Mouse (Mus musculus): Measurements from ENCODE around the gene Rpl3. TPM values are rescaled to one million over a fixed set of nuclear protein-coding genes. Genes with fewer than 3 reads are reported as not detected.

Gene Rpl3
- total RNA-seq, 2 experiments from 2014 or later, result 163 to 164 TPM

DNA sequence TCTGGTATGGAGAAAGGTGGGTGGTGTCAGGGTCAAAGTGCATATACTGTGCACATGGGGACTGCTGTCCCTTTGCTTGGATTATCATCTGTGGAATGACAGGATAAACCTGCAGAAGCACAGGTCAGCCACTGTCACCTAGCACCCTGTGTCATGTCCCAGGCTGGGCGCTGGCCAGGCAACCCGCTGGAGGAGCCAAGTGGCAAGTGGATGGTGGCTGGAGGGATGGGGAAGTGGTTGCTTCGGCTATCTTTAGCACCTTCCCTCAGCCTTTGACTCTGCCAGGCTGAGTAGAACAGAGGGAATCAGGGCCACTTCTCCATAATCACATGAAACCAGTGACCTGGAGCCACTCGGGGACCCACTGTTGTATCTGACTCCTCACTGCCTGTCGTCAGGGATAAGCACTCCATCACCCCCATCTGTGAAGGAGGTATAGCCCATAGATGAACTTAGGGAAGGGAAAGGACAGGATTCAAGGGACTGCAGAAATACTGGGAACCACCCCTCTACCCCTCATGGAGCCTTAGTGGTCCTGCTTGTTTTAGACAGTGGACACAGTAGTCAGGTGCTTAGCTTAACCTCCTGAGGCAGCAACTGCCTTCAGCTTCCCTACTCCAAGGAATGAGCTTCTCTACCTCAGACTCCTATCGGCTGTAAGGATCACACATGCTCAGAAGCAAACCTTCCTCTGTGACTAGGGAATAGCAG, 16.9 kb downstream of the Rpl3 start:
- peak; percentile 65 to 71 for DNase-seq
- intact Hi-C loops (cut with DNase I), result no loop called here

DNA sequence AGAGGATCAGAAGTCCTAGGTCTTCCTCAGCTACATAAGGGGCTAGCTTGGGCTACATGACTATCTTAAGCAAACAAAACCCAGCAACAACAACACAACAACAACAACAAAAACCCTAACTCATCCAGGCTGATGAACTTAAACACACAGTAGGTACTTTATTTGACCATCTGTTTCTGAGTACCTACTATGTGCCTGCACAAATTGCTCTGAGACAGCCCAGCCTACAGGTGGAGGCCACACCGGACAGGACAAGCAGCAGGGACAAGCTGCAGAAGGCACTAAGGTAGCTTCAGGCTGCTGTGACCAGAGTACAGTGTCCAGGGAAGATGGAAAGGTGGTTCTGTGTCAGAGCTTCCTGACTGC, 18.4 kb downstream of the Rpl3 start:
- intact Hi-C loops (cut with DNase I), result no loop called here
- DNase-seq, result no peak

DNA sequence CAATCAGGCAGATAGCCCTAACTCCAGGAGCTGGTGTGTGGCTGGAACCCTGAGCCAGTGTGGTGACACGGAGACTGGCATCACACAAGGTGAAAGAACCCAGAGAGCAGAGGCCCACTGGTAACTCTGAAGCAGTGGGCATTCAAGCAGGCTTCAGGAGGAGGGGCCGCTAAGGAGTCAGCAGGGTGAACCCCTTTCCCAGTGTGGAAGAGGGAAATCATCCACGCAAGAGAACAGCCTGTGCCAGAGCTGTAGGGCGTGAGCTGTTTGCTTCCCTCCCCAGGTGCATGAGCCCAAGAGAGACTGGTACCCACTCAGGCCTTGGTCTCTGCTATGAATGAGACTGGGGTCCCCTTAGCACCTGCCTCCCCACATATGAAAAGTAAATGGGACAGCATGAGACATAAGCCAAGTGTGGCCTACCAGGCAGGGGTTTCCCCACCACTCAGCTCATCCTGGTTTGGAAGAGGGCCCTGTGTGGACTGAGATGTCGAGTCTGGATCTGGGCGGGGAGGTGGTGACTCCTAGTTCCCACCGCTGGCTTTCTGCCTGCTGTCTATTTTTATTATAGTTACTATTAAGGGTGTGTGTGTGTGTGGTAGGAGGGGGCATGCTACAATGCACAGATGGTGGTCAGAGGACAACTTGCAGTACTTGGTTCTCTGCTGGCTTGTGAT, 19.0 kb downstream of the Rpl3 start:
- intact Hi-C loops (cut with DNase I), result no loop called here
- DNase-seq, result no peak

DNA sequence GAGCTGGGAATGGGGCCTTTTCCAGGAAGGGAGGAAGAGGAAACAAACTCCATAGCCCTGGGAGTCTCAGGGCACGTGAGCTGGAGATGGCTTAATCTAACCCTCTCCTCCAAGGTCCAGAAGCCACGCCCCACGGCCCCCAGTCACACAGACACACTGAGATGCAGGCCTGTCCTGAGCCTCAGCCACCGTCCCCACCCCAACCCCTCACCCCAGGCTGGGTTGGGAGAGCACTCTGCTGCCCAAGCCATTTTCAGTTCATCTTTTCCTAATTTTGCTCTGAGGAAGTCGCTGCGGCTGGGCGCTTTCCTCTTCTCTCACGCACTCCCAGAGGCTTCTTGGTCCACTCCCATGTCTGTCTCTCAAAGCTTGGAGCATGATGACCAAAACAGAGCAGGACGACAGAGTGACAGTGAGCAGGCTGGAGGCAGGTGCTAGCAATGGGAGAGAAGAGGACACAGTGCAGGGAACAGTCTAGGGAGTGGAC, 19.7 kb downstream of the Rpl3 start:
- intact Hi-C loops (cut with DNase I), result no loop called here
- peak; percentile 54 to 56 for DNase-seq

DNA sequence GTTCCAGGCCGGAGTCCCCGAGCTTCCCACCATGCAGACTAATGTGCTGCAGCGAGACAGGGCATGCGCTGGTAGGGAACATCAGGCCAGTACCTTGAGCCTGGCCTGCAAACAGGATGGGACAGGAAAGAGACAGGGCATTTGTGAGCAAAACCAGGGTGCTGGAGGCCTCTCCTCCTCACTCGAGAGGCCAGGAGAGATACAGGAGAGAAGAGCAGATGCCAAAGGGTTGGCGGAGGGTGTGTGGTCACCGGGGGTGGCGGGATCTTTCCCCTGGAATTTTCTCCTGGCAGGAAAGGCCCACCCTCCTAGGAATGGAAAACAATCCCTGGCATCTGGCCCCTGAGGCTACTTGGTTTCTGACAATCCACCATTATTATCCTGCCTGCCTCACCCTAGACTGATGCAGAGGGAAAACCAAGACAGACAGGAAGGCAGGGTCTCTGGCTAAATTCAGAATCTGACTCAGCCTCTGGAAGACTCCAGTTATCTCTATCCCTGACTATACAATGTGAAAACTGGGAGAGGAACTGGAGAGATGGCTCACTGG, 21.5 kb downstream of the Rpl3 start:
- no peak for DNase-seq
- intact Hi-C loops (cut with DNase I), result no loop called here

DNA sequence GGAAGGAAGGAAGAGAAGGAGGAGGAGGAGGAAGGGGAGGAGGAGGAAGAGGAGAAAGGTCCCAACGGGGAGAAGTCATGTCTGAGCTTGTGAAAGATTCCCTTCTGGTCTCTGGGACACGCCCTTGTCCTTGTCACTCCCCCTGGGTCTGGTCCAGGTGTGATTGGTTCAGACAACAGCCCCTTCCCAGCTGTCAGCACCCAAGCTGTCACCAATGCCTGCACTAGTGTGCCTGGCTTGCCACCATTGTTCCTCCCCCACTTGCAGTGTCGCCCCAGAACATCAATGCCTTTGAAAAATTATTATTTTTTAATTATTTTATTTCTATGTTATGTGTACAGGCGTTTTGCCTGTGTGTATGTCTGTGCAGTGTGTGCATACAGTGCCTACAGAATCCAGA, 22.5 kb downstream of the Rpl3 start:
- no peak for DNase-seq
- intact Hi-C loops (cut with DNase I), result loop anchor here (2.0 kb wide), 1 partner anchor 16 kb away; no protein-coding TSS in a partner anchor

DNA sequence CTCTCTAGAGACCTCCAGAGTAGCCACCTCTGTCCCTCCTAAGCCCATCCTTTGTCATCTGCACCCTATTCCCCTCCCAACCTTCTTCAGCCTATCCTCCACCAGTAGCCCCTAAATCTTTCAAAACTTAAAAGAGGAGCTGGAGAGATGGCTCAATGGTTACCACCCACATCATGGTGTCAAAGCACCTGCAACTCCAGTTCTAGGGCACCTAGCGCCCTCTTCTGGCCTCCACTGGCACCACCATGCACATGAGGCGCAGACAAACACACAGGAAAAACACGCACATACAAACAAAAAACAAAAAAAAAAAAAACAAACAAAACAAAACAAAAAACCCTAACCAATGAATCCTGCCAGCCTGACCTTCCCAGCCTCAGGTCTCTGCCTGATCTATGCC, 25.1 kb downstream of the Rpl3 start:
- DNase-seq, result peak in 1 of 2 experiments; percentile 37
- intact Hi-C loops (cut with DNase I), result no loop called here

DNA sequence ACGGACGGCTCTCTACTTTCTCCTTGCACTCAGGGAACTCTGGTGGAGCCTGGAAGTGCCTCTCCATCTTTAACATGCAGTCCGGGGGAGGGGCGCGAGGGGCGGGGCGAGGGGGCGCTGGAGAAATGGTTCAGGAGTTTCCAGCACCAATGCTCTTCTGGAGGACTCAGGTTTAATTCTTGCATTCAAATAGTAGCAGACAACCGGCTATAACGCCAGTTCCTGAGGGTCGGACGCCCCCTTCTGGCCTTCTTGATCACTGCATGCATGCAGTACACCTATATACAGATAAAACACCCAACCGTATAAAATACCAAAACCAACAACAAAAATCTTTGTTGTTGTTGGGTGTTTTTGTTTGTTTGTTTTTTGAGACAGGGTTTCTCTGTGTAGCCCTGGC, 26.3 kb downstream of the Rpl3 start:
- intact Hi-C loops (cut with DNase I), result no loop called here
- peak in 1 of 2 experiments; percentile 55 for DNase-seq

DNA sequence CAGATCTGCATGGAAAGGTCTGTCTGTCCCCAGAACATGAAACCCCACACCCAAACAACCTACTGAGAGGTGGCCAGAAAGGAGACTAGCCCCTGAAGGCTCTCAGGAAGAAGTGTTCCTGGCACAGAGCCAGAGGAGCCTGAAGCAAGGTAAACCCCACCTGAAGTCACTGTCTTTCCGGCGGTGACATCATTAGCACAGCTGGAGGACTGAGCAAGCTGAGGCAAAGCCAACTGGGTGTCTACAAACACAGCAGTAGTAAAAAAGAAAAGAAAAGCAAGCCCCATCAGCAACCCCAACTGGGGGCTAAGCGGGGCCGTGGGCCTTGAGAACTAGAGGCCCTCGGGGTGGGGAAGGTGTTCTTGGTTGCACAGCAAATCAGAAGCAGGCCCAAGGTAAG, 26.7 kb downstream of the Rpl3 start:
- DNase-seq, result no peak
- intact Hi-C loops (cut with DNase I), result no loop called here

DNA sequence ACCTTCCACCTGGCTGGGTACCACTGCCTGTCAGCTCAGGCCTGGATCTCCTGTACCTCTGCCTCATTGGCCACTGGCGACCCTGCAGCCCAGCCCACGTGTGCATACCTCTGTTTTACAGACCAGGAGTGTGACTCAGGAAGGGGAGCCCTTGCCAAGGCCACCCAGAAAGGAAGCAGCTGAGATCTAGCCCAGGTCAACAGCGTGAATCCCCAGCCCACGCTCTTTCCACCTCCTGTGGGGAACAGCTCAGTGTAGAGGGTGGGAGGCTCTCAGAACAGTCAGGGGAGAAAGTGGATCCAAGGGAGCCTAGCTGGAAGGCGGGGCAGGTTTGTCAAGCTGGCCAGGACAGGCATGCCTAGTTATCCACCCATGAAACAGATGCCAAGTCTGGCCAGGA, 28.8 kb downstream of the Rpl3 start:
- intact Hi-C loops (cut with DNase I), result no loop called here
- no peak for DNase-seq

DNA sequence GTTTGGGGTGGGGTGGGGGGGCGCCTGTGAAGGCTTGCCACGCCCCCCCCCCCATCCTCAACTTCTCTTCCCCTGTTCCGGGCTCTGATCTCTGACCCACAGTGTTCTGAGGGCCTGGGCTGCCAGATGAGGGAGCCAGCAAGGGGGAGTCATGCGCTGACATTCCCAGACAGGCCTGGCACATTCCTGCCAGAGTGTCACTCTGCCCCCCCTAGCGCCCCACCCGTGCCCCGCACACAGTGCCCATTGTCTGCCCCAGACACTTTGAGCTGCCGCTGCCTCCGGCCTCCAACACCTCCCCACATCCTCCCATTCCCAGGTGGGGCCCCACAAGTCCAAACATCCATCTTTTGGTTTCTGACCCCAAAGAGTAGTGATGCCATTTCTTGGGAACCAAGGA, 29.3 kb downstream of the Rpl3 start:
- intact Hi-C loops (cut with DNase I), result no loop called here
- DNase-seq, result no peak

DNA sequence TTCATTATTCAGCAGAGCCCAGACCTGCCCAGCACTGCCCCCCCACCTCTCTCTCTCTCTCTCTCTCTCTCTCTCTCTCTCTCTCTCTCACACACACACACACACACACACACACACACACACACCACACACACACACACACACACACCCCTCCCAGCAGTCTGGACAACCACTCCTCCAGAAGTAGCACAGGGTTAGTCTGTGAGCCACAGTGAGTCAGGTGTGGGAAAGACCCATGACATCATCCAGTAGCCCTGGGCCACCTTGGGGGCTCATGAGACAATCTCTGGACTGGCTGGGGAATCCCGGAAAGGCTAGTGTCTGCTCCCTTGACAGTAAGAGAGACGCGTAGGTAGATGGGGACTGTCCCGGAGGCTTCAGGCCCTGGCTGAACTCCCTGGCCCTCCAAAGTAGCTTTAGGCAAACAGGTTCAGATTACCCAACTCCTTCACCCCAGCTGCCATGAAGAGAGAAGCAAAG, 30.6 kb downstream of the Rpl3 start:
- intact Hi-C loops (cut with DNase I), result no loop called here
- no peak for DNase-seq

DNA sequence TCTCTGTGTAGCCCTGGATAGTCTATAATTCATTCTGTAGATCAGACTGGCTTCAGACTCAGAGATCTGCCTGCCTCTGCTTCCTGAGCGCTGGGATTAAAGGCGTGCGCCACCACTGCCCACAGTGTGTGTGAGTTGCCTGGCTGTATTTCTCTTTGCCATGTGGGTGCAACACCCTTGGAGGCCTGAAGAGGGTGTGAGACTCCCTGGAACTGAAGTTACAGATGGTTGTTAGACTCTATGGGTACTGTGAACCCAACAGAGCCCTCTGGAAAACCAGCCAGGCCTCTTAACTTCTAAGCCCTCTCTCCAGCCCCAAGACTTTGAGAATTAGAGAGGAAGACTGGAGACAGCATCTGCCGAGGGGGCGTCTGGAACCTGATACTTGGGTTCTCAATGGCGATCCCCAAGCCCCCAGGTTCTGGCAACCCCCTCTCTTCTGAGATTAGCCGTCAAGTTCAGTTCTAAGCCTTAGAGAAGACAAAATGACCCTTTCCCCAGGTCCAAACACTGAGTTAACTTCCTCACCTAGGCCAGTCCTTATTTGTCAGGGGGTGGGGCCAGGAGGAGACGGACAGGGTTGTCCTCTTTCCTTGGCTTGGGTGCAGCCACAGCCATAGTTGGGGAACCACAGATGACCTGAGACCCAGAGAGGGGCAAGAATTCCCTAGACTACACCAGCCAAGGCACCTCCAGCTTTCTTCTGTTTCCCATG, 31.2 kb downstream of the Rpl3 start:
- intact Hi-C loops (cut with DNase I), result no loop called here
- DNase-seq, result no peak

DNA sequence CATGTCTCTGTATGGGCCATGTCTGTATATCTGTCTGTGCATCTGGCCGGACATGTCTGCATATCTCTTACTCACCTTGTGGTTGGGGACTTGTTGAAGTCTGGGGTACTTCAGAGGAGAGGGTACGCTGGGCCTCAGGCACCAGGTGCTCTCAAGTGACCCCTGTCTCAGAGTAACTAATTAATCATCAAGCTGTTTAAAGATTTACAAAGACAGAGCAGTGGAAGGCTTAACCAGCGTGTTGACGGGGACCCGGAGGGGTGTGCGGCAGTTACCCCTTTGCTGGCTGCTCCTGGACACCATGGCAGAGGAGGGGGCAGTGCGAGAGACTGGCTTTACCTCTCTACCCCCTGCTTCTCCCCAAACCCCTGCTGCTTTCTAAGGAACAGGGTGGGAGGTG, 32.1 kb downstream of the Rpl3 start:
- DNase-seq, result no peak
- intact Hi-C loops (cut with DNase I), result no loop called here

DNA sequence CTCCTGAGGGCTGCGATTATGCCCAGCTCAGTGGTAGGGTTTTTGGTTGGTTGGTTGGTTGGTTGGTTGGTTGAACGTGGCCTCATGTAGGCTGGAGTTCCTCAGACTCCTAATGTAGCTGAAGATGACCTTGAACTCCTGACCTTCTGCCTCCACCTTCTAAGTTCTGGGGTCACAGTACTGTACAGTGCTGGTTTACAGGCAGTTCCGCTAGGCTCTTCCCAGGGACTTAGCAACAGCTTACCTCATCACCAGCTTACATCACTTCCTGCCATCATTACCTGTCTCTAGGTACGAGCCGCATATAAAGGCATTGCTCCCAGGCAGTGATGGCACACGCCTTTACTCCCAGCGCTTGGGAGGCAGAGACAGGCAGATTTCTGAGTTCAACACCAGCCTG, 33.5 kb downstream of the Rpl3 start:
- intact Hi-C loops (cut with DNase I), result no loop called here

DNA sequence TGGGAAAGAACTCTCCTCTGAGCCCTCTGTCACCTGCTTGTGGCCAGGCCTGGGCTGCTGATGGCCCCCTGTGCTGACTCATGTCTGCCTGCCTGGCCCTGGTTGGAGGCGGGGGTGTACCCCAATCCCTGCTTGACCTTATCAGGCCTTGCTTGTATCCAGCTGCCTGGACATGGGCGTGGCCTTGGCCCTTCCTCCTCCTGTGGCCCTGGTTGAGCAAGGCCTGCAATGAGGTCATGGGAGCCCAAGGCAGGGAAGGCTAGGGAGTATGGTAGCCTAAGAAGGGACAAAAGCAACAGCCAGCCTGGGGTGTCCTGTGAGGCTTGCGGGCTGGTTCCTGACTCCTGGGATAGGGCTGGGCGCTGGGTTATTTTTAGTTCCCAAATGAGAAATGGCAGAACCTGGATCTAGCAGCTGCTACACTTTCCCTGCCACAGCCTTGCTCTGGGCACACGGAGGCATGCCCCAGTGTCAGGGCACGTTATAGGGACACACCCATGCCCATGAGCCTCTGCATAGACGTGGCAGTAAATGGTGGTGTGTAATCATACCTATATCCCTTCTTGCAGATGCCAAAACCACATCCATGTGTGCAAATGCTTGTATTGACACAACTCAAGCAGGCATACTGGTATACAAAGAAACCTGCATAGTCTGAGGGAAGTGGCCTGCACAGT, 37.5 kb downstream of the Rpl3 start:
- intact Hi-C loops (cut with DNase I), result no loop called here
- peak; percentile 63 to 65 for DNase-seq

More for the DNA sequence above, 33.5 kb downstream of the Rpl3 start:
- no peak for DNase-seq

DNA sequence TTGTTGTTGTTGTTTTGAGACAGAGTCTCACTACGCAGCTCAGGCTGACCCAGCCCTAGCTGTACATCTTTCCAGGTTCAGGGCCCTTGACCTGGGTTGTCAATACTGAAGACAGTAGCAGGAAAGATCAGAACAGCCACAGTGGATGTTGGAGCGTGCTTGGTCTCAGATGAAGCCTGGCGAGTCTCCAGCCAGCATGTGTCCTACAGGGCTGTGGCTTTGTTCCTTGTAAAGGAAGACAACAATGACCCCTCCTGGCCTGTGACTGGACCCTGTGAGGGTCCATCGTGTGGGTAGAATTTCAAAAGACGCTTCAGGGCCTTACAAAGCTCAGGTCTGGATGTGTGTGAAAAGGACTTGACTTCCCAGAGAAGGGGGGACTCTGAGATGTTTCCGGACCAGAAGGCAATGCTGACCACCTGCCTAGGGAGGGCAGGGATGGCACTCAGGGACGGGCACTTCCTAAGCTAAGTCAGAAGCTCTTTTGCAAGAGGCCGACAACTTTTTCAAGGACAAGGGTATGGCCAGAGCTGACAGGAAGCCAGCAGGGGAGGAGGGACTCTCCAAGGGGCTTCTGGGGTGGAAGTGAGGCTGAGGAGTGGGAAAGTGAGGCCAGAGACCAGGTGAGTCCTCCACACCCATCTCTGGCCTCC, 38.2 kb downstream of the Rpl3 start:
- DNase-seq, result no peak
- intact Hi-C loops (cut with DNase I), result loop anchor here (2.0 kb wide), 1 partner anchor 15 kb away; no protein-coding TSS in a partner anchor

DNA sequence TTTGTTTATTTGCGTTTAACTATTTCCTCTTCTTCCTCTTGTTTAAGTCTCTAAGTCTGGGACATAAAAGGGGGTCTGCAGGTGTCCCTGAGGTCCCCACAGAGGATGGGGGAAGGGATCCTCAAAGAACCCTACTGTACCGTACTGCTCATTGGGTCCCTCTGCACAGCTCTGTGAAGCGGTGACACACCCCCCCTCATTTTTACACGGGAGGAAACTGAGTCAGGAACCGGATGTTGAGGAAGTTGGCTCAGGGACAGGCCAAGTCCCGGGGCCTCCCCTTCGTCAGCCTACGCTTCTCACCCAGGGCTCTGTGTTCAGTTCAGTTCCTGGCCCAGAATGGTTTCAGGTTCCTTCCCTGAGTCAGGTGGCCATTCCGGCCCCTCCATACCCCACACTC, 39.9 kb downstream of the Rpl3 start:
- no peak for DNase-seq
- intact Hi-C loops (cut with DNase I), result loop anchor here (1.0 to 2.0 kb wide), 4 partner anchors 17 to 101 kb away; no protein-coding TSS in a partner anchor

DNA sequence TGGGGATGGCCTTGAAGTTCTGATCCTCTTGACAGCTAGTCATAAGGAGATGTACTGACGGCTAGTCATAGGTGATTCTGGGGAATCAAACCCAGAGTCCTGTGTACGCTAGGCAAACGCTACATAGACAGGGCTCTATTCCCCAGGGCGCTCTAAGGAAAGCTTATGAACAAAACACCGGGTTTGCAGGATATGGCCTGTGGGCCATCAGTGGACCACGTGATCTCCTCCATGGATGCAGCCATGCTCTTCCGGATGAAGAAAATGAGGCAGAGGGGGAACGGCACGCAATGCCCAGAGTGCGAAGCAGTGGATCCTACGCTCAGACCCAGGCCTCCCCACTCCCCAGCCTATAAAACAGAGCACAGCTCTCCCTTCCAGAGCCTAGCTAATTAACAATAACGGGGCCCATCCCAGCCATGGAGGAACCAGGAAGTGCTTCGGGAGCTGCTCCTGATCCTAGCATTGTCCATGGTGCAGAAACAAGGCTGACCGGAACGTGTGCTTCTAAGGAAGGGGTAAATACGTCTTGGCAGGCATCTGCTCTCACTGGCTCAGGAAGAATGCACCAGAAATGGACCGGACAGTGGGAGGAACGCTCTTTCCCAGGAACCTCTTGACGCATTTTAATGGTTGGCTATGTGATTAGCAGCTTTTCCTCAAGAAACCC, 40.4 kb downstream of the Rpl3 start:
- intact Hi-C loops (cut with DNase I), result loop anchor here (1.0 to 2.0 kb wide), 3 partner anchors 38 to 101 kb away; no protein-coding TSS in a partner anchor
- DNase-seq, result peak; percentile 48 to 57

All from heart, postnatal 36 days (tissue).